ENCODE assay signal across 10 mouse cellular contexts in genomic region chr15:6390657-6391056, GRCm38 (mm10). TPM values are rescaled to one million over a fixed set of nuclear protein-coding genes. Genes with fewer than 3 reads are reported as not detected.
DNase-seq lines count a peak whose midpoint lies in the region; ATAC-seq and TF ChIP-seq lines count a peak whose summit lies in the region.
"Had no signal": no experiment of that assay in that cellular context is flagged by ENCODE, and none has a peak within 500 bp of the region (broad histone marks: within the 10 kb centered on the region; RNA-seq: fewer than 3 reads in every experiment).

No protein-coding gene starts in this region.

- peaks cover 8% of the 10 kb centered on the region; the same call in 1 of the 2 replicates for H3K4me1 ChIP-seq in forebrain, embryonic 16.5 days (replicated peaks; ENCODE audit: control insufficient read depth, insufficient read depth, low read length)
- peaks cover 7% of the 10 kb centered on the region; the same call in 1 of the 2 replicates for H3K4me1 ChIP-seq in forebrain, embryonic 12.5 days

- no peaks in the 10 kb centered on the region for H3K9me3 ChIP-seq in forebrain, embryonic 16.5 days (ENCODE audit: control insufficient read depth, low read length)
- H3K9me3 ChIP-seq in forebrain, embryonic 12.5 days, result no peaks in the 10 kb centered on the region

- H3ac ChIP-seq in C2C12 (ENCODE audit: control insufficient read depth, insufficient read length, low read depth), result no peak overlapping the region

- 52% methylated on average over 2 of the region's 2 CpGs for WGBS in forebrain, embryonic 16.5 days
- 66% methylated on average over 2 of the region's 2 CpGs for WGBS in forebrain, embryonic 12.5 days

- ATAC-seq in forebrain, embryonic 16.5 days, result no peak
- ATAC-seq in forebrain, embryonic 12.5 days (ENCODE audit: low FRiP score), result no peak

- H3K9ac ChIP-seq in forebrain, embryonic 16.5 days (replicated peaks; ENCODE audit: low read depth, low read length), result no peak overlapping the region
- no peak overlapping the region for H3K9ac ChIP-seq in forebrain, embryonic 12.5 days

- no peak overlapping the region for H3K27ac ChIP-seq in forebrain, embryonic 16.5 days (ENCODE audit: low read length)
- H3K27ac ChIP-seq in forebrain, embryonic 12.5 days, result no peak overlapping the region

- no peak overlapping the region for H3K4me3 ChIP-seq in C2C12 (ENCODE audit: insufficient read depth, poor library complexity, severe bottlenecking)
- H3K4me3 ChIP-seq in forebrain, embryonic 16.5 days (replicated peaks; ENCODE audit: low read length), result no peak overlapping the region
- no peak overlapping the region for H3K4me3 ChIP-seq in forebrain, embryonic 12.5 days (replicated peaks)

- TF ChIP-seq CTCF in C2C12 (IDR thresholded peaks at IDR 0.05; ENCODE audit: control insufficient read depth, insufficient read depth, insufficient read length), result no peak

- peak; percentile 36 for DNase-seq in embryo, embryonic 10 days (ENCODE audit: low spot score)
- no peak for DNase-seq in embryo, embryonic 10.5 days (ENCODE audit: low spot score)
- DNase-seq in heart, adult 18-20 months, result peak; percentile 77 to 90
- DNase-seq in kidney, postnatal 14 days, result peak; percentile 87
- DNase-seq in c-Kit-positive CD71-positive TER-119-positive erythroid progenitor cells, embryonic 14.5 days (ENCODE audit: low spot score), result no peak

- peaks cover 65% of the 10 kb centered on the region for H3K79me2 ChIP-seq in C2C12 (ENCODE audit: control insufficient read depth, insufficient read depth)

- no peak overlapping the region for H3K4me2 ChIP-seq in forebrain, embryonic 16.5 days (ENCODE audit: low read length)
- H3K4me2 ChIP-seq in forebrain, embryonic 12.5 days, result no peak overlapping the region

- H3K27me3 ChIP-seq in C2C12 (ENCODE audit: control insufficient read depth, insufficient read depth, insufficient read length), result no peaks in the 10 kb centered on the region
- H3K27me3 ChIP-seq in forebrain, embryonic 16.5 days (replicated peaks; ENCODE audit: control insufficient read depth, insufficient read depth, low read length), result no peaks in the 10 kb centered on the region
- peaks cover 11% of the 10 kb centered on the region for H3K27me3 ChIP-seq in forebrain, embryonic 12.5 days

- peaks cover 26% of the 10 kb centered on the region for H3K79me3 ChIP-seq in C2C12 (ENCODE audit: low read depth)

- peaks cover 32% of the 10 kb centered on the region for H3K36me3 ChIP-seq in C2C12 (ENCODE audit: control insufficient read depth, insufficient read depth)
- no peaks in the 10 kb centered on the region for H3K36me3 ChIP-seq in forebrain, embryonic 16.5 days (ENCODE audit: control insufficient read depth, insufficient read depth)
- H3K36me3 ChIP-seq in forebrain, embryonic 12.5 days (replicated peaks), result no peaks in the 10 kb centered on the region

TF ChIP-seq in C2C12, 6 proteins besides CTCF, POLR2A, EP300 and RAD21:
- TF ChIP-seq CEBPB (IDR thresholded peaks at IDR 0.05; ENCODE audit: low read depth), result no peak
- peak; percentile 56 for TF ChIP-seq FOSL1 (IDR thresholded peaks at IDR 0.05; ENCODE audit: insufficient read depth, low read length, poor library complexity, severe bottlenecking)

RNA-seq across cellular contexts. Expression of gene C9, which starts 54.5 kb away (rescaled TPM):
- not detected for polyA plus RNA-seq in C2C12 (2012; fragmentation: generic; extraction: Trizol)
- not detected for total RNA-seq in heart, adult 18-20 months (2021)
- not detected in 2 replicates for polyA plus RNA-seq in forebrain, embryonic 16.5 days (2015; fragmentation: Nextera tagmentation; extraction: Ambion mirVana)
- polyA plus RNA-seq in forebrain, embryonic 12.5 days (2016; fragmentation: Nextera tagmentation; extraction: Ambion mirVana), result not detected in 2 replicates
- polyA plus RNA-seq: large intestine, adult 2 months; neural tube, embryonic 14.5 days had no signal

Comparison
In these comparisons a context has a peak if more than half of its experiments do, and no peak if none do; other contexts are left out.
1. DNase-seq: peak in embryo, embryonic 10 days (single experiment), heart, adult 18-20 months (2 of 2) and kidney, postnatal 14 days (single experiment); none in embryo, embryonic 10.5 days (single experiment) and c-Kit-positive CD71-positive TER-119-positive erythroid progenitor cells, embryonic 14.5 days (single experiment).